In genomic region chr19:34636933-34637557, GRCm38 (mm10) we compare ENCODE assay signal across 8 mouse cellular contexts. TPM values are rescaled to one million over a fixed set of nuclear protein-coding genes. Genes with fewer than 3 reads are reported as not detected.
A peak's percentile ranks its signal among the peaks of the same experiment; 100 is the strongest.
DNase-seq lines count a peak whose midpoint lies in the region; ATAC-seq lines count a peak whose summit lies in the region.

No protein-coding gene starts in this region.

- H3K36me3 ChIP-seq in liver, embryonic 11.5 days (ENCODE audit: control insufficient read depth, insufficient read depth, low read length) = no peaks in the 10 kb centered on the region
- H3K36me3 ChIP-seq in stomach, embryonic 16.5 days (ENCODE audit: control insufficient read depth, insufficient read depth, low read length) = no peaks in the 10 kb centered on the region

- H3K27me3 ChIP-seq in liver, embryonic 11.5 days (replicated peaks; ENCODE audit: control insufficient read depth, insufficient read depth, low read length) = no peaks in the 10 kb centered on the region
- H3K27me3 ChIP-seq in stomach, embryonic 16.5 days (ENCODE audit: control insufficient read depth, insufficient read depth, low read length) = no peaks in the 10 kb centered on the region

- peak; percentile 62 for DNase-seq in CD4-positive helper T cell, adult 2 months (ENCODE audit: low read depth, low spot score)
- DNase-seq in adrenal gland, adult 18-20 months (ENCODE audit: low spot score in 2 of 2) = peak; percentile 57 to 63
- DNase-seq in heart, postnatal 10 days = peak; percentile 66 to 83
- DNase-seq in kidney, postnatal 14 days = peak; percentile 75
- no peak for DNase-seq in liver, embryonic 11.5 days (ENCODE audit: low spot score)
- DNase-seq in natural killer cell, adult 2 months (ENCODE audit: low spot score in 2 of 2) = peak; percentile 34 to 59

- H3K27ac ChIP-seq in liver, embryonic 11.5 days (ENCODE audit: low read depth, low read length) = no peak overlapping the region
- H3K27ac ChIP-seq in stomach, embryonic 16.5 days (ENCODE audit: low read length) = no peak overlapping the region

- no peak overlapping the region for H3K4me2 ChIP-seq in liver, embryonic 11.5 days
- no peak overlapping the region for H3K4me2 ChIP-seq in stomach, embryonic 16.5 days (ENCODE audit: low read depth, low read length)

- H3K4me1 ChIP-seq in liver, embryonic 11.5 days (replicated peaks; ENCODE audit: control insufficient read depth, insufficient read depth, low read length) = no peaks in the 10 kb centered on the region
- H3K4me1 ChIP-seq in stomach, embryonic 16.5 days (ENCODE audit: control insufficient read depth, insufficient read depth, low read length) = no peaks in the 10 kb centered on the region; the same call in 1 of the 2 replicates

- intact Hi-C loops in heart, postnatal 10 days (cut with DNase I) = loop anchor here (1.0 to 2.0 kb wide), 4 partner anchors 89 to 392 kb away; no protein-coding TSS in a partner anchor

- no peaks in the 10 kb centered on the region for H3K9me3 ChIP-seq in liver, embryonic 11.5 days (ENCODE audit: control insufficient read depth, low read length)
- H3K9me3 ChIP-seq in stomach, embryonic 16.5 days (replicated peaks; ENCODE audit: control insufficient read depth, low read length) = no peaks in the 10 kb centered on the region

- 12% methylated on average over 3 of the region's 3 CpGs for WGBS in liver, embryonic 11.5 days
- WGBS in stomach, embryonic 16.5 days = 7% methylated on average over 3 of the region's 3 CpGs

- peak; percentile 85 for ATAC-seq in erythroid progenitor cell, adult 5-6 weeks (replicated peaks; ENCODE audit: low FRiP score, poor library complexity, severe bottlenecking)
- ATAC-seq in liver, embryonic 11.5 days (replicated peaks; ENCODE audit: low FRiP score) = peak; percentile 56; the same call in 1 of the 2 replicates
- 0 out of 2 replicates have a peak, but pooled peaks have one; percentile 50 for ATAC-seq in stomach, embryonic 16.5 days (ENCODE audit: insufficient read depth, low FRiP score)

- H3K9ac ChIP-seq in liver, embryonic 11.5 days (ENCODE audit: low read depth, low read length) = no peak overlapping the region
- no peak overlapping the region for H3K9ac ChIP-seq in stomach, embryonic 16.5 days (ENCODE audit: low read length)

- no peak overlapping the region for H3K4me3 ChIP-seq in liver, embryonic 11.5 days (ENCODE audit: low read depth, low read length)
- no peak overlapping the region for H3K4me3 ChIP-seq in stomach, embryonic 16.5 days (replicated peaks; ENCODE audit: low read length)

RNA-seq across cellular contexts. Expression of gene Ifit1bl2, which starts 3.5 kb away (rescaled TPM):
- total RNA-seq in adrenal gland, adult 18-20 months (2021) = under 1 TPM; 0.10 to 0.13 TPM
- 2.1 and 2.5 TPM in 2 replicates for total RNA-seq in erythroid progenitor cell, adult 5-6 weeks (2015; ENCODE audit: low replicate concordance)
- 1.8 TPM in 1 of 2 replicates, not detected in the other for total RNA-seq in erythroid progenitor cell, adult 5-6 weeks (2017; ENCODE audit: low replicate concordance)
- under 1 TPM; 0.53 to 0.77 TPM for total RNA-seq in heart, postnatal 10 days (2021)
- not detected in 2 replicates for polyA plus RNA-seq in liver, embryonic 11.5 days (2014; fragmentation: Nextera tagmentation; extraction: Ambion mirVana)
- 1.8 and 2.3 TPM in 2 replicates for polyA plus RNA-seq in stomach, embryonic 16.5 days (2015; fragmentation: Nextera tagmentation; extraction: Ambion mirVana)

RNA-seq across cellular contexts. Expression of gene Ifit1, which starts 3.6 kb away (rescaled TPM):
- total RNA-seq in adrenal gland, adult 18-20 months (2021) = 1 to 10 TPM; 5.1 to 6.7 TPM
- total RNA-seq in erythroid progenitor cell, adult 5-6 weeks (2015; ENCODE audit: low replicate concordance) = 4.0 and 9.6 TPM in 2 replicates
- total RNA-seq in erythroid progenitor cell, adult 5-6 weeks (2017; ENCODE audit: low replicate concordance) = 4.9 and 11.6 TPM in 2 replicates
- total RNA-seq in heart, postnatal 10 days (2021) = under 1 TPM; 0.12 to 0.62 TPM
- polyA plus RNA-seq in liver, embryonic 11.5 days (2014; fragmentation: Nextera tagmentation; extraction: Ambion mirVana) = 0.13 and 0.14 TPM in 2 replicates
- polyA plus RNA-seq in stomach, embryonic 16.5 days (2015; fragmentation: Nextera tagmentation; extraction: Ambion mirVana) = 0.67 and 1.4 TPM in 2 replicates

RNA-seq across cellular contexts. Expression of gene Ifit3b, which starts 29.3 kb away (rescaled TPM):
- total RNA-seq in adrenal gland, adult 18-20 months (2021) = 1 to 10 TPM; 1.9 to 2.5 TPM
- total RNA-seq in erythroid progenitor cell, adult 5-6 weeks (2015; ENCODE audit: low replicate concordance) = 0.84 TPM in 1 of 2 replicates, not detected in the other
- not detected in 2 replicates for total RNA-seq in erythroid progenitor cell, adult 5-6 weeks (2017; ENCODE audit: low replicate concordance)
- under 1 TPM; 0.15 to 0.36 TPM for total RNA-seq in heart, postnatal 10 days (2021)
- not detected in 2 replicates for polyA plus RNA-seq in liver, embryonic 11.5 days (2014; fragmentation: Nextera tagmentation; extraction: Ambion mirVana)
- 0.17 and 0.30 TPM in 2 replicates for polyA plus RNA-seq in stomach, embryonic 16.5 days (2015; fragmentation: Nextera tagmentation; extraction: Ambion mirVana)

RNA-seq across cellular contexts. Expression of gene Ifit1bl1, which starts 35.3 kb away (rescaled TPM):
- under 1 TPM; 0.40 to 0.48 TPM for total RNA-seq in adrenal gland, adult 18-20 months (2021)
- 1.1 and 1.3 TPM in 2 replicates for total RNA-seq in erythroid progenitor cell, adult 5-6 weeks (2015; ENCODE audit: low replicate concordance)
- total RNA-seq in erythroid progenitor cell, adult 5-6 weeks (2017; ENCODE audit: low replicate concordance) = 2.7 TPM in 1 of 2 replicates, not detected in the other
- 1 to 10 TPM; 1.1 to 1.3 TPM for total RNA-seq in heart, postnatal 10 days (2021)
- 0.07 and 0.13 TPM in 2 replicates for polyA plus RNA-seq in liver, embryonic 11.5 days (2014; fragmentation: Nextera tagmentation; extraction: Ambion mirVana)
- polyA plus RNA-seq in stomach, embryonic 16.5 days (2015; fragmentation: Nextera tagmentation; extraction: Ambion mirVana) = 0.27 and 0.37 TPM in 2 replicates

RNA-seq across cellular contexts. Expression of gene Ifit3, which starts 53.7 kb away (rescaled TPM):
- total RNA-seq in adrenal gland, adult 18-20 months (2021) = 1 to 10 TPM; 5.4 to 6.3 TPM
- total RNA-seq in erythroid progenitor cell, adult 5-6 weeks (2015; ENCODE audit: low replicate concordance) = 2.5 and 9.2 TPM in 2 replicates
- total RNA-seq in erythroid progenitor cell, adult 5-6 weeks (2017; ENCODE audit: low replicate concordance) = 2.3 and 4.5 TPM in 2 replicates
- total RNA-seq in heart, postnatal 10 days (2021) = 1 to 10 TPM in 1 of 2 experiments, under 1 TPM in 1; 0.89 to 1.4 TPM
- 0.39 and 0.62 TPM in 2 replicates for polyA plus RNA-seq in liver, embryonic 11.5 days (2014; fragmentation: Nextera tagmentation; extraction: Ambion mirVana)
- 0.53 and 0.76 TPM in 2 replicates for polyA plus RNA-seq in stomach, embryonic 16.5 days (2015; fragmentation: Nextera tagmentation; extraction: Ambion mirVana)
